Mouse (Mus musculus) spleen, adult 2 months (tissue): ENCODE results near the gene Dclre1c. TPM values are rescaled to one million over a fixed set of nuclear protein-coding genes. Genes with fewer than 3 reads are reported as not detected.

Experiments used
- DNase-seq, 2 experiments: peaks; one replicate each; pipeline versions ENCODE4 v3.0.0 to v3.0.0-alpha.2; 2012 to 2021; ENCODE audit warnings: low spot score in 2 of 2, low read depth in 1 of 2
- H3K27ac ChIP-seq: fragments of 200-500 bp; 2 replicates; pipeline ENCODE4 v1.5.1; 2012; ENCODE audit warnings: low read length, inconsistent platforms; ENCODE audit not compliant: insufficient read depth
- H3K27me3 ChIP-seq: fragments of 200-500 bp; 2 replicates; pipeline ENCODE4 v1.6.1; 2012; ENCODE audit warnings: mild to moderate bottlenecking, moderate library complexity, low read length, inconsistent platforms; ENCODE audit not compliant: control insufficient read depth, insufficient read depth
- H3K36me3 ChIP-seq: fragments of 200-500 bp; 2 replicates; pipeline ENCODE4 v1.6.1; 2012; ENCODE audit warnings: mild to moderate bottlenecking, low read length, inconsistent platforms; ENCODE audit not compliant: control insufficient read depth, insufficient read depth
- H3K4me1 ChIP-seq: fragments of 200-500 bp; 2 replicates; pipeline ENCODE4 v1.6.1; 2011; ENCODE audit warnings: inconsistent platforms; ENCODE audit not compliant: control insufficient read depth, insufficient read depth, insufficient read length
- H3K4me3 ChIP-seq: fragments of 200-500 bp; 2 replicates; pipeline ENCODE4 v1.5.1; 2011; ENCODE audit warnings: mild to moderate bottlenecking, inconsistent platforms; ENCODE audit not compliant: insufficient read depth, insufficient read length; ENCODE audit errors: extremely low read depth
- CTCF ChIP-seq: fragments of 200-500 bp; IDR thresholded peaks from 2 replicates; pipeline ENCODE4 v1.5.1; 2011; ENCODE audit warnings: mild to moderate bottlenecking, inconsistent platforms; ENCODE audit not compliant: insufficient read depth, insufficient read length, insufficient replicate concordance; ENCODE audit errors: extremely low read depth
- POLR2A ChIP-seq: fragments of 200-500 bp; IDR thresholded peaks from 2 replicates; pipeline ENCODE4 v1.6.1; 2011; ENCODE audit warnings: low read depth, low read length, inconsistent platforms
- WGBS: fragments of 180-500 bp; shearing (Covaris S2); methylation state at CpG from one replicate; pipeline ENCODE4 v1.1.7; 2018; 5-methylcytosine and 5-hydroxymethylcytosine counted together
- polyA plus RNA-seq: library from polyadenylated mRNA; depleted of rRNA; stranded (reverse); fragments of >200 nt; gene quantifications from 2 replicates; pipeline ENCODE4 v1.2.3, GENCODE M21; 2012

Dclre1c gene
- polyA plus RNA-seq, 1 experiment: 4.9 TPM

GRCm38 (mm10) chr2:3474361-3474805 lies 50.5 kb downstream of the Dclre1c start:
- peak; percentile 29 to 44 for DNase-seq
- TF ChIP-seq CTCF (no peak), POLR2A (no peak)
- Histone ChIP-seq H3K36me3 (no peaks in the 10 kb centered on the region), H3K27me3 (no peaks in the 10 kb centered on the region), H3K4me3 (peak overlapping the region; percentile 71), H3K27ac (peak overlapping the region; percentile 12; the same call in 1 of the 2 replicates), H3K4me1 (no peaks in the 10 kb centered on the region; the same call in 1 of the 2 replicates)
- under 1% methylated on average over 46 of the region's 46 CpGs for WGBS

DNA sequence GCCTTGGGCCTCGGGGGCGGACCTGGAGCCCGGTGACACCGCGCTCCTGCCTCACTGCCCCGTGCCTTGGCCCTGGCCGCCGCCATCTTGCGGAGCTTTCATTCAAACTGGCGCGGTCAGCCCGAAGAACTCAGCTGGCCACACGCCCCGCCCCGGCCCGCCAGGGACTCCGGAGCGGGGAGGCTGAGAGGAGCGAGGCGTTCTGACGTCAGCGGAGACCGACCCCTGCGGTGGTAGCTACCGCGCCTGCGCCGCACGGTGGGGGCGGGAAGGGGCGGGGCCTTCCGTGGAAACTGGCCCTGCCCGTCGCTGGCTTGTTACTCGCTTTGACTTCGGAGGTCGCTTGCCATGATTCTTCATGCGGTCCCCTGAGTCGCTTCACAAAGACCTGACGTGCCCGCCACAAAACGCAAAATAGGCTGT lies 50.9 kb downstream of the Dclre1c start, which contains the start of gene Suv39h2:
TSS of gene Suv39h2 (minus strand) at position 171 of the 423 bp plus-strand sequence.
- peak; percentile 62 for TF ChIP-seq POLR2A
- TF ChIP-seq CTCF: no peak
- Histone ChIP-seq H3K27ac (peak within 1 kb of the TSS; percentile 78), H3K27me3 (no peaks in the 10 kb centered on the region), H3K36me3 (no peaks in the 10 kb centered on the region), H3K4me1 (no peaks in the 10 kb centered on the region; the same call in 1 of the 2 replicates), H3K4me3 (peak within 1 kb of the TSS; percentile 71)
- peak; percentile 86 to 98 for DNase-seq
- under 1% methylated on average over 42 of the region's 42 CpGs for WGBS

DNA sequence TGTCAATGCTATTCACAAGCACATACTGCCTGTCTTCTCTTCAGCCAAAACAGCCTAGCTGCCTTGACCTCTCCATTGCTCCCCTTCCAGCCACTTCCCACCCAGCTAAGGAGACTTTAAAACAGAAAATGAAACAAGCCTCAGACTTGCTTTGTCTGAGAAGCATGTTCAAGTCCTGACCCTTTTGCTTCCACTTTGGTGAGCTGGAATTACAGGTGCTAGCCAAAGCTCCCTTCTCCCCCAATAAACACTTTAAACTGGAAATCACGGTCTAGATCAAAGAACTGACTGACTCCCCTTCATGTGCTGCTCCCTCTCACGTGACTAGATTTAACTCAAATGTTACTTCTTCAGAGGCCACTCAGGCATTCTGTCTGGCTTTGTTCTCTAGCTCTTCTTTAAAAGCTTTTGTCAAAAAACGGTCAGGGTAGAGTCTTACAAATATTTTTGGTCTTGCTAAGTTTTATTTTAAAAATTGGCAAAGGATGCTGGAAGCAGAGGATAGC lies 51.9 kb downstream of the Dclre1c start:
- H3K36me3 ChIP-seq: no peaks in the 10 kb centered on the region
- H3K27ac ChIP-seq: no peak overlapping the region
- WGBS: 45% methylated on average over 3 of the region's 3 CpGs
- DNase-seq: no peak
- no peaks in the 10 kb centered on the region for H3K27me3 ChIP-seq
- H3K4me1 ChIP-seq: no peaks in the 10 kb centered on the region; the same call in 1 of the 2 replicates
- H3K4me3 ChIP-seq: peak overlapping the region; percentile 32; the same call in 1 of the 2 replicates
- TF ChIP-seq CTCF: no peak
- no peak for TF ChIP-seq POLR2A

DNA sequence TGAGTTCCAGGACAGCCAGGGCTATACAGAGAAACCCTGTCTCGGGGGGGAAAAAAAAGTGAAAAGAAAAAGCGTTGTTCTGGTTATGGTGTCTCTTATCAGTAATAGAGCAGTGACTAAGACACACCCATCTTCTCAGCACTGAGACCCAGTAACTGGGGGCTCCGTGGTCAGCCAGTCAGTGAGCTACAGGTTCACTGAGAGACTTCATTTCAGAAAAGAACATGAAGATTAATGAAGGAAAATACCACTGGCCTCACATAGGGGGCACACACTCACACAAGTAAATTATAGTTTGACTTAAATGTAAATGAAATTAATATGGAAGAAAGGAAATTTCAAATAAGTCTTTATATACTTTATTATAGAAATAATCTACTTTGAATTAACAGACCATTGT lies 56.3 kb downstream of the Dclre1c start:
- no peak for DNase-seq
- Histone ChIP-seq H3K4me3 (no peak overlapping the region), H3K27ac (no peak overlapping the region), H3K4me1 (no peaks in the 10 kb centered on the region; the same call in 1 of the 2 replicates), H3K27me3 (no peaks in the 10 kb centered on the region), H3K36me3 (no peaks in the 10 kb centered on the region)
- 72% methylated on average over 3 of the region's 3 CpGs for WGBS
- TF ChIP-seq CTCF (no peak), POLR2A (no peak)

- Histone ChIP-seq H3K36me3 (peaks cover 35% of the 10 kb centered on the region), H3K27ac (no peak overlapping the region), H3K4me3 (no peak overlapping the region), H3K27me3 (no peaks in the 10 kb centered on the region), H3K4me1 (no peaks in the 10 kb centered on the region)
- WGBS: 91% methylated on average over 3 of the region's 3 CpGs
- no peak for DNase-seq
- TF ChIP-seq CTCF: no peak
- TF ChIP-seq POLR2A: no peak
These were observed 65.9 kb downstream of the Dclre1c start for GRCm38 (mm10) chr2:3489816-3490215.

GRCm38 (mm10) chr2:3493833-3494409 lies 70.0 kb downstream of the Dclre1c start:
- Histone ChIP-seq H3K36me3 (peaks cover 57% of the 10 kb centered on the region), H3K27ac (no peak overlapping the region), H3K4me1 (no peaks in the 10 kb centered on the region), H3K27me3 (no peaks in the 10 kb centered on the region), H3K4me3 (no peak overlapping the region)
- DNase-seq: no peak
- TF ChIP-seq CTCF: no peak
- TF ChIP-seq POLR2A: no peak
- WGBS: 64% methylated on average over 3 of the region's 3 CpGs

DNA sequence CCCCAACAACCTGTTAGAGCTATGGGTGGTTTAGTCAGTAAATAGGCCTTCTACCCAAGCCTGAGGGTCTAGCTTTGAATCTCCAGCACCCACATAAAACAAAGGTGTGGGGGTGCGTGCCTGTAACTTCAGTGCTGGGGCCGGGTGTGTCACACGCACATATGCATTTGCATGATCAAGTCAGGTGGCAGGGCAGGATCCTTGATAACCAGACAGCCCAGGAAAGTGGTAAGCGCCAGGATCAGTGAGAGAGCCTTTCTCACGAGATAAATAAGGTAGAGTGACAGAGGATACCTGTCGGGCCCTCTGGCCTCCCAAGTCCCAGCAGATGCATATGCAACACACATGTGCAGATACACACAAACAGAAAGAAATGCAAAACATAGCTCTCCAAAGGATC lies 75.6 kb downstream of the Dclre1c start:
- no peak for TF ChIP-seq CTCF
- no peak for TF ChIP-seq POLR2A
- Histone ChIP-seq H3K36me3 (peaks cover 35% of the 10 kb centered on the region), H3K4me1 (no peaks in the 10 kb centered on the region), H3K4me3 (no peak overlapping the region), H3K27me3 (no peaks in the 10 kb centered on the region), H3K27ac (no peak overlapping the region)
- 84% methylated on average over 6 of the region's 6 CpGs for WGBS
- DNase-seq: no peak
